Mouse (Mus musculus) thymus, postnatal 0 days (tissue): ENCODE data around the gene Hist1h1t. TPM values are rescaled to one million over a fixed set of nuclear protein-coding genes. Genes with fewer than 3 reads are reported as not detected.

ENCODE experiments used
- DNase-seq: peaks from one replicate; pipeline ENCODE4 v3.0.0-alpha.2; 2015; ENCODE audit warnings: low spot score
- microRNA-seq: library from miRNA; unstranded; fragments of <30 nt; microRNA quantifications from one replicate; pipeline ENCODE4, GENCODE M21; 2016; ENCODE audit warnings: borderline number of aligned reads
- polyA plus RNA-seq: library from polyadenylated mRNA; unstranded; fragments of >200 nt; fragmentation: Nextera tagmentation; extraction: Ambion mirVana; gene quantifications from 2 replicates; pipeline ENCODE4 v1.2.1, GENCODE M21; 2015

Hist1h1t gene
- polyA plus RNA-seq, 1 experiment from 2014 or later: not detected

GRCm38 (mm10) chr13:23732156-23732804 is 36.7 kb downstream of the Hist1h1t start:
- DNase-seq: peak; percentile 67

GRCm38 (mm10) chr13:23737091-23737490 is 41.5 kb downstream of the Hist1h1t start:
- DNase-seq: no peak

GRCm38 (mm10) chr13:23738041-23738440 is 42.4 kb downstream of the Hist1h1t start:
- DNase-seq: peak; percentile 59

GRCm38 (mm10) chr13:23738677-23739068 is 43.1 kb downstream of the Hist1h1t start, which contains the start of gene Hist1h1c:
TSS of gene Hist1h1c (plus strand) at chr13:23738808.
- peak; percentile 96 for DNase-seq

GRCm38 (mm10) chr13:23739069-23739921 is 43.7 kb downstream of the Hist1h1t start:
- DNase-seq: peak; percentile 94

- no peak for DNase-seq
Measured at GRCm38 (mm10) chr13:23739922-23740252, 44.3 kb downstream of the Hist1h1t start.

- DNase-seq: no peak
Measured at GRCm38 (mm10) chr13:23740256-23740840, 44.7 kb downstream of the Hist1h1t start.

- peak; percentile 13 for DNase-seq
Measured at GRCm38 (mm10) chr13:23740910-23741309, 45.3 kb downstream of the Hist1h1t start.

- peak; percentile 2 for DNase-seq
Measured at GRCm38 (mm10) chr13:23742007-23742406, 46.4 kb downstream of the Hist1h1t start.

- DNase-seq: peak; percentile 1
Measured at GRCm38 (mm10) chr13:23743215-23743614, 47.6 kb downstream of the Hist1h1t start.

GRCm38 (mm10) chr13:23743963-23744362 is 48.3 kb downstream of the Hist1h1t start:
- DNase-seq: peak; percentile 5

- DNase-seq: peak; percentile 28
Measured at GRCm38 (mm10) chr13:23744421-23745380, 49.1 kb downstream of the Hist1h1t start.

GRCm38 (mm10) chr13:23745381-23746161 is 50.0 kb downstream of the Hist1h1t start, which contains the start of gene Hist1h3c:
TSS of gene Hist1h3c (minus strand) at chr13:23745602.
- peak; percentile 94 for DNase-seq

Small RNA genes lying within 50 kb of the gene (microRNA-seq; reads per million reads assigned to microRNA genes)
- not detected for gene Gm44314
- not detected for gene Gm44350

Other genes starting within 250 kb of the Hist1h1t start
- gene Btn1a1, start 229.9 kb upstream of the Hist1h1t start, polyA plus RNA-seq: 0.17 and 0.27 TPM in 2 replicates
- gene Btn2a2, start 207.0 kb upstream of the Hist1h1t start, polyA plus RNA-seq: 0.65 and 0.85 TPM in 2 replicates
- gene Hist1h4h, start 164.8 kb upstream of the Hist1h1t start, polyA plus RNA-seq: 24.2 and 31.5 TPM in 2 replicates
- 32.3 and 49.5 TPM in 2 replicates for gene Hist1h2af, start 161.9 kb upstream of the Hist1h1t start, polyA plus RNA-seq
- gene Hist1h3g, start 160.4 kb upstream of the Hist1h1t start, polyA plus RNA-seq: 27.6 and 43.7 TPM in 2 replicates
- gene Hist1h2bh, start 152.4 kb upstream of the Hist1h1t start, polyA plus RNA-seq: 1.6 and 1.9 TPM in 2 replicates
- 4.8 and 9.0 TPM in 2 replicates for gene Hist1h3f, start 151.8 kb upstream of the Hist1h1t start, polyA plus RNA-seq
- 8.9 and 17.7 TPM in 2 replicates for gene Hist1h4f, start 144.2 kb upstream of the Hist1h1t start, polyA plus RNA-seq
- gene Hist1h1d, start 142.6 kb upstream of the Hist1h1t start, polyA plus RNA-seq: 1.1 and 1.3 TPM in 2 replicates
- gene Hist1h3e, start 133.4 kb upstream of the Hist1h1t start, polyA plus RNA-seq: 16.5 and 20.8 TPM in 2 replicates
- 198 and 214 TPM in 2 replicates for gene Hist1h2ae, start 124.6 kb upstream of the Hist1h1t start, polyA plus RNA-seq
- 32.3 and 46.0 TPM in 2 replicates for gene Hist1h2bg, start 124.4 kb upstream of the Hist1h1t start, polyA plus RNA-seq
- gene Hist1h2bf, start 121.6 kb upstream of the Hist1h1t start, polyA plus RNA-seq: 22.7 and 39.0 TPM in 2 replicates
- 7.2 and 11.3 TPM in 2 replicates for gene Hist1h2ad, start 121.4 kb upstream of the Hist1h1t start, polyA plus RNA-seq
- gene Hist1h3d, start 120.1 kb upstream of the Hist1h1t start, polyA plus RNA-seq: 9.4 and 13.3 TPM in 2 replicates
- 273 and 292 TPM in 2 replicates for gene Hist1h4d, start 114.2 kb upstream of the Hist1h1t start, polyA plus RNA-seq
- 1.5 and 2.5 TPM in 2 replicates for gene Hist1h2be, start 74.7 kb upstream of the Hist1h1t start, polyA plus RNA-seq
- gene Hist1h1e, start 73.3 kb upstream of the Hist1h1t start, polyA plus RNA-seq: 33.4 and 35.1 TPM in 2 replicates
- 1.6 and 2.0 TPM in 2 replicates for gene Hist1h2ac, start 11.9 kb upstream of the Hist1h1t start, polyA plus RNA-seq
- 61.5 and 62.8 TPM in 2 replicates for gene Hist1h2bc, start 11.6 kb upstream of the Hist1h1t start, polyA plus RNA-seq
- gene Hist1h4c, start 2.6 kb downstream of the Hist1h1t start, polyA plus RNA-seq: 22.4 and 29.5 TPM in 2 replicates
- gene Hfe, start 15.0 kb downstream of the Hist1h1t start, polyA plus RNA-seq: 9.4 and 9.7 TPM in 2 replicates
- gene Hist1h1c, start 43.0 kb downstream of the Hist1h1t start, polyA plus RNA-seq: 37.5 and 44.7 TPM in 2 replicates
- 32.0 and 33.1 TPM in 2 replicates for gene Hist1h3c, start 49.8 kb downstream of the Hist1h1t start, polyA plus RNA-seq
- 10.8 and 12.6 TPM in 2 replicates for gene Hist1h2bb, start 50.9 kb downstream of the Hist1h1t start, polyA plus RNA-seq
- 144 and 155 TPM in 2 replicates for gene Hist1h2ab, start 55.3 kb downstream of the Hist1h1t start, polyA plus RNA-seq
- gene Hist1h3b, start 56.5 kb downstream of the Hist1h1t start, polyA plus RNA-seq: 45.8 and 78.0 TPM in 2 replicates
- 15.5 and 15.6 TPM in 2 replicates for gene Hist1h4b, start 61.2 kb downstream of the Hist1h1t start, polyA plus RNA-seq
- gene Hist1h4a, start 65.4 kb downstream of the Hist1h1t start, polyA plus RNA-seq: 1.4 and 3.5 TPM in 2 replicates
- gene Hist1h3a, start 66.6 kb downstream of the Hist1h1t start, polyA plus RNA-seq: 42.0 and 56.6 TPM in 2 replicates
- 15.8 and 27.4 TPM in 2 replicates for gene Hist1h1a, start 67.9 kb downstream of the Hist1h1t start, polyA plus RNA-seq
- gene Trim38, start 74.1 kb downstream of the Hist1h1t start, polyA plus RNA-seq: not detected in 2 replicates
- gene Slc17a2, start 111.2 kb downstream of the Hist1h1t start, polyA plus RNA-seq: 0.04 TPM in 1 of 2 replicates, not detected in the other
- gene Slc17a3, start 143.6 kb downstream of the Hist1h1t start, polyA plus RNA-seq: not detected in 2 replicates
- 0.09 and 0.13 TPM in 2 replicates for gene Slc17a1, start 171.9 kb downstream of the Hist1h1t start, polyA plus RNA-seq
- 0.10 and 0.23 TPM in 2 replicates for gene Slc17a4, start 219.2 kb downstream of the Hist1h1t start, polyA plus RNA-seq
- not detected in 2 replicates for gene Hist1h2ba, start 238.3 kb downstream of the Hist1h1t start, polyA plus RNA-seq
- gene Hist1h2aa, start 238.6 kb downstream of the Hist1h1t start, polyA plus RNA-seq: not detected in 2 replicates